Mouse (Mus musculus) limb, embryonic 13.5 days (tissue): ENCODE results near the gene Pde11a. TPM values are rescaled to one million over a fixed set of nuclear protein-coding genes. Genes with fewer than 3 reads are reported as not detected.
"Not testable (repeated sequence)": the region's sequence is repeated elsewhere in the genome, so short reads cannot be mapped to it uniquely, and the experiment has no call there.

Experiments used
- ATAC-seq: fragments of 200-750 bp; cut with Nextera tagmentation; 2 replicates; pipeline ENCODE4 v1.8.0; 2017; ENCODE audit warnings: low read depth, moderate number of reproducible peaks, moderate TSS enrichment; ENCODE audit not compliant: low FRiP score
- H3K27ac ChIP-seq: fragments of 300-500 bp; sonication (generic); 2 replicates; pipeline ENCODE4 v1.5.1; 2015; ENCODE audit warnings: inconsistent platforms, mild to moderate bottlenecking, moderate library complexity
- H3K27me3 ChIP-seq: fragments of 300-500 bp; sonication (generic); 2 replicates; pipeline ENCODE4 v1.6.1; 2015; ENCODE audit warnings: mild to moderate bottlenecking, inconsistent platforms
- H3K36me3 ChIP-seq: fragments of 300-500 bp; sonication (generic); 2 replicates; pipeline ENCODE4 v1.6.1; 2015; ENCODE audit warnings: inconsistent platforms, mild to moderate bottlenecking, moderate library complexity
- H3K4me1 ChIP-seq: fragments of 300-500 bp; sonication (generic); 2 replicates; pipeline ENCODE4 v1.6.1; 2015; ENCODE audit warnings: inconsistent platforms
- H3K4me2 ChIP-seq: fragments of 300-500 bp; sonication (generic); replicated peaks from 2 replicates; pipeline ENCODE4 v1.6.1; 2015; ENCODE audit warnings: inconsistent platforms, mild to moderate bottlenecking, moderate library complexity
- H3K4me3 ChIP-seq: fragments of 300-500 bp; sonication (generic); 2 replicates; pipeline ENCODE4 v1.5.1; 2015; ENCODE audit warnings: moderate library complexity, mild to moderate bottlenecking, inconsistent platforms
- H3K9ac ChIP-seq: fragments of 300-500 bp; sonication (generic); 2 replicates; pipeline ENCODE4 v1.6.1; 2015; ENCODE audit warnings: mild to moderate bottlenecking, inconsistent platforms
- H3K9me3 ChIP-seq: fragments of 300-500 bp; sonication (generic); 2 replicates; pipeline ENCODE4 v1.6.1; 2016; ENCODE audit warnings: inconsistent platforms
- WGBS: fragments of 180-500 bp; shearing (Covaris S2); methylation state at CpG from one replicate; pipeline ENCODE4 v1.1.7; 2015; 5-methylcytosine and 5-hydroxymethylcytosine counted together
- polyA plus RNA-seq: library from polyadenylated mRNA; unstranded; fragments of >200 nt; fragmentation: Nextera tagmentation; extraction: Ambion mirVana; gene quantifications from 2 replicates; pipeline ENCODE4 v1.2.1, GENCODE M21; 2015

The Pde11a gene
- polyA plus RNA-seq, 1 experiment from 2014 or later, result 0.50 TPM

DNA sequence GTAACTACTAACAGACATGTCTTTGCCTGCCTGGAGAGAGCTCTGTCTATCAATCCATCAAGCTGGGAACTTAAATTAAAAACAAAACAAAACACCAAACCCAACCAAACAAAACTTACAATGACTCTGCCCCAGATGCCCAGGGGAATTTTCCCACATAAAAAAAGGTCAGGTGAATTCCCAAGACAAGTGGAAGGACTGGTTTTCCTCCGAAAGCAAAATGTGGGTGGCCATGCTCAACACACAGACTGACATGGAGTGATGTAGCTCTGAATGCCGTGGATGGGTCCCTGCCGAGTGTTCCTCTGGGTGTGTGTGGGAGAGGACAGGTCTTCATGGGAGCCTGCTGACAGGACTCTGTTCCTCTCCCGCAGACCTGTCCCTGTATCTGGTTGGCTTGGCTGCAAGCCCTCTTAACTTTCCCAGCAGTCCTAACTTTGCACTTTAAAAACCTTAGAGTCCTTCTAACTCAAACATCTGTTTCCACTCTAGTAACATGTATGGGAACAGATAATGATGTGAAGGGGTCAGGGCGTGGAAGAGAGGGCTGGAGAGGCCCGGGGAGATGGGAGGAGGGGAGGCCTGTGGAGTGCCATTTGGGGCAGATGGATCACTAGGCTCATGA, 346.9 kb downstream of the Pde11a start:
- no peaks in the 10 kb centered on the region for H3K36me3 ChIP-seq
- peak overlapping the region; percentile 12; the same call in 1 of the 2 replicates for H3K4me2 ChIP-seq
- no peaks in the 10 kb centered on the region for H3K9me3 ChIP-seq
- peaks cover 59% of the 10 kb centered on the region for H3K4me1 ChIP-seq
- WGBS, result 7% methylated on average over 6 of the region's 6 CpGs
- H3K27ac ChIP-seq, result peak overlapping the region; percentile 74
- no peak overlapping the region for H3K4me3 ChIP-seq
- no peak overlapping the region for H3K9ac ChIP-seq
- H3K27me3 ChIP-seq, result no peaks in the 10 kb centered on the region
- ATAC-seq, result peak; percentile 74

DNA sequence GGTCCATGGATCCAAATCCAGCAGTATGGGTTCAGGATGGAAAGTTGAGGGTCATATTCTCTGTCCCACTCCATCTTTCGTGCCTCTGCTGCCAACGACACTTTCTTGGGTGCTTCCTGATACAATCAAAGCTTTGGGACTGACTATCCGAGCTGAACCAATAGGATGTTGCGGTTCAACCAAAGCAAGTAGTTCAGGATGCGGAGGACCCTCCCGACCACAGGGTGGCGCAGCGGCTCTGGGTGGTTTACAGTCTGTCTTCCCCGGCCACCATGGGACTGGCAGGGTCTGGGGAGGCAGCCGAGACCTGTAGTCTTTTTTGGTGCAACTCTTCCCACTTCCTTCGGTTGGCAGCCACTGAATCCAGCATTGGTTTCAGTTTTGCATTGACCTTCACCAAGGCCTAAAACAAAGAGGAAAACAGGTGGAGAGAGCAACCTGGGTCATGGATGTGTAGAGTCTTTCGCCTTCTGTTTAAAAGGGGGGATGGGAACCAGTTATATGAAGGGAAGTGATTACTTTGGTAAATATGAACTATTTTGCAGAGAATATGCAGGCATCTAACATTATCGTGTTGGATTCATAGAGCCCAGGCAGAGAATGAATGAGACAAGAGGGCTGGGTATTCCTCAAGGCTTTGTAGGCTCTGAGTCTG, 347.6 kb downstream of the Pde11a start:
- Histone ChIP-seq H3K9me3 (no peaks in the 10 kb centered on the region), H3K27me3 (no peaks in the 10 kb centered on the region), H3K4me1 (peaks cover 64% of the 10 kb centered on the region), H3K36me3 (no peaks in the 10 kb centered on the region), H3K4me3 (no peak overlapping the region), H3K27ac (peak overlapping the region; percentile 74), H3K9ac (no peak overlapping the region), H3K4me2 (0 out of 2 replicates have a peak overlapping the region, but pooled peaks have one; percentile 7)
- WGBS, result 41% methylated on average over 13 of the region's 13 CpGs
- ATAC-seq, result no peak

DNA sequence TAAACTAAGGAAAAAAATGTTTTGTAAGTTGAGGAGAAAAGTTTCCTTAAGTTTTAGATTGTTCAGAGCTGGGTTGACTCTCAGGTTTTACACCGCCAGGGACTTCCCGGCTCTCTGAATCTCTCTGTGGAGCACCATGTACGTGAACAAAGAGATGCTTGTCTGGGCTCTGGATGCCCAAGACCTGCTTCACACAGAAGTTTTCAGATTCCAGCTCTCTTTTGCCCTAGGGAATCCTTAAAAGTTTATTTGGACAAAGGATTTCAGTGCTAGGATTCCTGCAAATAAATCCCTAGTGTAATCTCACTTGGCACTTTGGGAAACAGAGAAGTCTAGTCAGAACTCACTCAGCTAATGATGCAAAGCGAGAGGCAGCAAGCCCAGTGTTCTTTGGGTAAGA, 348.9 kb downstream of the Pde11a start:
- peaks cover 69% of the 10 kb centered on the region for H3K4me1 ChIP-seq
- WGBS, result 33% methylated on average over 4 of the region's 4 CpGs
- no peaks in the 10 kb centered on the region for H3K36me3 ChIP-seq
- H3K4me2 ChIP-seq, result 0 out of 2 replicates have a peak overlapping the region, but pooled peaks have one; percentile 44
- no peak for ATAC-seq
- H3K27me3 ChIP-seq, result no peaks in the 10 kb centered on the region
- no peak overlapping the region for H3K9ac ChIP-seq
- H3K9me3 ChIP-seq, result no peaks in the 10 kb centered on the region
- H3K4me3 ChIP-seq, result no peak overlapping the region
- H3K27ac ChIP-seq, result peak overlapping the region; percentile 58

DNA sequence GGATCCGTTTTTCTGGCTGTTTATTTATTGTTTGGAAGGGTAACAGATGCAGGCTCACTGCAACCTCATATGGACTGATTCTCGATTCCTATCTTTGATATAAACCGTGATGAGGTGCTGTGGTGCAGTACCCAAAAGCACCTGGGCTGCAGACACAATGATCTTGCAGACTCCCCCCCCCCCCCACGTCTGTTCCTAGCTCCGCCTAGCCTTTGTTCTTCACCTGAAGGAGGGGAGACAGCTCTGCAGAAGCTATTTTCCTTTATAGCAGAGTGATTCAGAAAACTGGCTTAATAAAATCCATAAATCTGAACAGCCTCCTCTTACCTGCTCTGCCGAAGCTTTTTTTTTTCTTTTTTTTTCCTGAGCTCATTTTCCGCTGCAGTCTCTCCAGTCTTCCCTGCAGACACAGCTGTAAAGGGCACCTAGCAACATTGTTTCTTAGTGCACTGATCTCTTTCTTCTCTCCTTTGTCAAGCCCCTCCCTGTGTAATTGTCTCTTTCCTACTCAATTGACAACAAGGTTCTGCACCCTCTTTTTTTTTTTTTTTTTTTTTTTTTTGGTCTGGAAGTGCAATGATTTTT, 349.7 kb downstream of the Pde11a start:
- H3K4me3 ChIP-seq, result 0 out of 2 replicates have a peak overlapping the region, but pooled peaks have one; percentile 3
- peaks cover 69% of the 10 kb centered on the region for H3K4me1 ChIP-seq
- WGBS, result 20% methylated on average over 7 of the region's 7 CpGs
- H3K9me3 ChIP-seq, result no peaks in the 10 kb centered on the region
- no peak for ATAC-seq
- peak overlapping the region; percentile 58; the same call in 1 of the 2 replicates for H3K27ac ChIP-seq
- H3K36me3 ChIP-seq, result no peaks in the 10 kb centered on the region
- no peaks in the 10 kb centered on the region for H3K27me3 ChIP-seq
- peak overlapping the region; percentile 13; the same call in 1 of the 2 replicates for H3K9ac ChIP-seq
- H3K4me2 ChIP-seq, result peak overlapping the region; percentile 44

DNA sequence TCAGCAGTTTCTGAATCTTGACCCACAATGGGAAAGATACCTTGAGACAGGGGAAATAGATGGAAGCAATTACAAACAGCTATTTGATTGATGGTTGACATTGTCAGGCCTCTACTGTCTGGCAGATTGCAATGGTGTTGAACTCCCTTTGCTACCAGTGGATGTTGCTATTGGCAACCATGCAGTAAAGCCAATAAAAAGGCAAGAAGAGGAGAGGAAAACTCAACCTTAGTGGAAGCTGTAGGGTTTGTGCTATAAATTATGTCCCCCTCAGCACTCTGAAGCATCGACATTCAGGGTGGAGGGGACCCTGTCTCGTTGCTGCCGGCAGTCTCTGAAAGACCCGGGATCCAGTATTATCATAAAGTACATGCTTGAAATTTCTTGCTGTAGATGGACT, 350.2 kb downstream of the Pde11a start:
- ATAC-seq, result no peak
- no peak overlapping the region for H3K4me3 ChIP-seq
- no peaks in the 10 kb centered on the region for H3K36me3 ChIP-seq
- peak overlapping the region; percentile 13; the same call in 1 of the 2 replicates for H3K9ac ChIP-seq
- H3K9me3 ChIP-seq, result no peaks in the 10 kb centered on the region
- H3K4me1 ChIP-seq, result peaks cover 65% of the 10 kb centered on the region
- WGBS, result 20% methylated on average over 4 of the region's 4 CpGs
- peak overlapping the region; percentile 58 for H3K27ac ChIP-seq
- H3K27me3 ChIP-seq, result no peaks in the 10 kb centered on the region
- peak overlapping the region; percentile 44 for H3K4me2 ChIP-seq

DNA sequence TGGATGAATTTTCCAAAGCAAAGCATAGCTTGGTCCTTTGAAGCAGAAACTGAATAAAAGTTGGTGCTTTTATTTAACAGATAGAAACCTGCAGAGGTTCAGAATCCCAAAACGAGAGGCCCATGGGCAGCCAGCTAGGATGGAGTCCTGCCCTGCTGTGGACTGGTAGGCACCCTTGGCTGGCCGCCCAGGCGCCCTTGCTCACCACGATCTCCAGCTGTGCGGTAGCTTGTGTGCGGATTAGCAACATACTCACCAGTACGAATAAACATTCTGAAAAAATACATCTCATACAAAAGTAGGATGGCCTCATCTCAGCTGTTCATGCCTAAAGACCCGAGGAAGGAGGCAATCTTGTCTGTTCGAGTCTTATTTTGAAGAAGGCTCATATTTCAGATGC, 350.8 kb downstream of the Pde11a start:
- Histone ChIP-seq H3K4me2 (no peak overlapping the region), H3K4me1 (peaks cover 65% of the 10 kb centered on the region), H3K27me3 (no peaks in the 10 kb centered on the region), H3K36me3 (no peaks in the 10 kb centered on the region), H3K9me3 (no peaks in the 10 kb centered on the region), H3K4me3 (no peak overlapping the region), H3K27ac (peak overlapping the region; percentile 58), H3K9ac (no peak overlapping the region)
- no peak for ATAC-seq
- whole genome bisulfite sequencing, result 51% methylated on average over 9 of the region's 9 CpGs

DNA sequence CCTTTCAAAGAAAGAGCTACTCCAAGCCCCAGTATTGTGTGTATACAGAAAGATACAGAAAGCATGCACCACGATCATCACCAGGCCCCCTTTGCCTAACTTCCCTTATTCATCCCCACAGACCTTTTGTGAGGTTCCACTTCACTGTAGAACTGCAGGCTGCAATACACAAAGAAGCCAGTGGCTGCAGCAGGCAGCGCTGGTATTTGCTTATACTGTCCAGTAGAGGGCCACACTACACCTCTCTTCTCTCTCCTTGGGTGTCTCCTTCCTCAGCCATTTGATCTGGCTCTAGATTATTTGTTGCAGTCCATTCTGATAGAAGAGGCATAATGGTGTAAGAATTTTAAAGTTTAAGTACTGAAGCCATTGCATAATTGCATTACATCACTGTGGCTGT, 353.4 kb downstream of the Pde11a start:
- Histone ChIP-seq H3K9ac (no peak overlapping the region), H3K4me3 (no peak overlapping the region), H3K27me3 (no peaks in the 10 kb centered on the region), H3K4me1 (peaks cover 40% of the 10 kb centered on the region), H3K27ac (no peak overlapping the region), H3K36me3 (no peaks in the 10 kb centered on the region), H3K9me3 (no peaks in the 10 kb centered on the region), H3K4me2 (no peak overlapping the region)
- ATAC-seq, result peak; percentile 57; the same call in 1 of the 2 replicates
- WGBS, result 5% methylated on average over 2 of the region's 2 CpGs

DNA sequence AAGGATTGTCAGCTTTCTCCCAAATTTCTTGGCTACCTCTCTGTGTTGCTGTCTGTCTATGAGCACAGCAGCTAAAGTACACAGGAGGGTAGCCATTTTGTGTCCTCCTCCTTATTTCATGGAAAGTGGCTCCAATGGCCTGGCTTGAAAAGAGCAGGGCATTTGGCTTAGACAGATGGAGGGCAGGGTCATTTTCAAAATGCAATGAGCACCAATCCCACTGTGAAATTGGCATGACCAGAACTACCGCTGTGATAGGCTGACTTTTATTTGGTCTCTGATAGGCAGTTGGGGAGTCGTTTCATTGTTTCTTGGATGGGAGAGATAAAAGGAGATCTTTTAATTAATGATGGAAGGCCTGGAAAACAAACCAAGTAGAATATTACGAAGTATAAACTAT, 354.7 kb downstream of the Pde11a start:
- Histone ChIP-seq H3K27me3 (no peaks in the 10 kb centered on the region), H3K9ac (no peak overlapping the region), H3K27ac (no peak overlapping the region), H3K4me2 (no peak overlapping the region), H3K4me1 (peaks cover 28% of the 10 kb centered on the region), H3K36me3 (no peaks in the 10 kb centered on the region), H3K9me3 (no peaks in the 10 kb centered on the region), H3K4me3 (no peak overlapping the region)
- WGBS, result 83% methylated on average over 3 of the region's 3 CpGs
- ATAC-seq, result no peak

DNA sequence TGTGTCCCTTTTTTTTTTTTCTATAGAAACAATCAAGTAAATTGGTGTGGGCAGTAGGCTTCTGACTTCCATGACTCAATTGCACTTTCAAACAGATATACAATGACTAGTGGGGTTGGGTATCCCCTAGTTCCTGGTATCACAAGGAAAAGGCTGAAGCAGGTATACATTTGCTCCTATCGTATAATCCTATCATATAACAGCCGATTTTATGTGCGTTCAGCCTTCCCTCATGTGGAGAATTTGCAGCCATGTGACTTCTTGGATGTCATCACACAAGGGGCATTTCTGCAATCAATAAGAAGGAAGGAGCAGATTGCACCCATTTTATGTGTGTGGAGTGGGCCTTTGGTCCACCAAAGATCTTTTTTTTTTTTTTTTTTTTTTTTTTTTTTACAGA, 355.5 kb downstream of the Pde11a start:
- Histone ChIP-seq H3K4me3 (no peak overlapping the region), H3K9me3 (no peaks in the 10 kb centered on the region), H3K27ac (no peak overlapping the region), H3K4me2 (no peak overlapping the region), H3K9ac (no peak overlapping the region), H3K36me3 (no peaks in the 10 kb centered on the region), H3K27me3 (no peaks in the 10 kb centered on the region), H3K4me1 (peaks cover 21% of the 10 kb centered on the region)
- no peak for ATAC-seq
- WGBS, result over 99% methylated on average over 3 of the region's 3 CpGs

DNA sequence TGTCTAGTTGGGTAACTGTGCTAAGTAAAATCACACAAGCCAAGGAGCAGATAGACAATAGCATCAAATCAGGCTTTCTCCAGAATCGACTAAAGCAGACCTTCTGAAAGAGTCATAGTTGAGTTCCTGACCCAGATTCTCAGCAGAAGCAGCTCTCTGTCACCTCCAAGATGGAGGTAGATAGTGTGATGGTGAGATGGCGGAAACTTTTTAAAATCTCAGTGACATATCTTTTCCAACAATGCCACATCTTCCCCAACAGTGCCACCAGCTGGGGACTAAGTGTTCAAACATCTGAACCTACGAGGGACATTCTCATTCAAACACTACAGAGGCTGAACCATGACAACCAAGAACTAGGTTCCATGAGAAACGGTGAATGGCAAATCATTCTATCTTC, 355.9 kb downstream of the Pde11a start:
- Histone ChIP-seq H3K4me1 (peaks cover 16% of the 10 kb centered on the region), H3K9me3 (no peaks in the 10 kb centered on the region), H3K27ac (no peak overlapping the region), H3K4me2 (no peak overlapping the region), H3K36me3 (no peaks in the 10 kb centered on the region), H3K27me3 (no peaks in the 10 kb centered on the region), H3K9ac (no peak overlapping the region), H3K4me3 (no peak overlapping the region)
- 96% methylated on average over 4 of the region's 4 CpGs for WGBS
- ATAC-seq, result no peak

DNA sequence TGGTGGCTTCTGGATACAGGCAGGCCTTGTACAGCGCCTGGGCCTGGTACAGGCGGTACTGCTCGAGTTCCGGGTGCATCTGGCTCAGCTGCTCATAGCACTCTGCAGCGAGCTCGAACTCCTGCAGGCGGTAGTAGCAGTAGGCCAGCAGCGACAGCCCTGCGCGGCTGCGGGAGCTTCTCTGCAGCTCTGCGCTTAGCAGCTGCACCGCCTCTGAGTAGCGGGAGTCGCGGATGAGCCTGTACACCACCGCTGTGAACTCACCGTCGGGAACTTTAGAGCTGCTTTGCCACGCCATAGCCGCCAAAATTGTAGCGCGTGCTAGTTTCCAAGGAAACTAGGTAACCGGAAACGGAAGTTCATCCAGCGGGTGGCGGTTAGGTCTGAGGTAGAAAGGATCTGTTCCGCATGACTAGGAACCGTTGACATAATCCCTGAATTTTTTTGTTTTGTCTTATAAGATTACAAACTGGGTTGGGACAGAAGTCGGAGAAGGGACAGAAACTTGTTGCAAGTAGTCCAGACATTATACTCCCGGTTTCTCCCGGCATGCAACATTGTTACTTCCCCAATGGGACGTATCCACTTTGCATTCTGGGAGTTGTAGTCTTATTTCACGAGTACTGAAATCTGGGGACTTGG, 357.0 kb downstream of the Pde11a start, which contains the start of gene Ttc30a1:
TSS of gene Ttc30a1 (minus strand) at position 528 of the 642 bp plus-strand sequence.
- not testable (repeated sequence) for H3K9me3 ChIP-seq, H3K27me3 ChIP-seq, H3K27ac ChIP-seq, H3K4me1 ChIP-seq, H3K36me3 ChIP-seq
- H3K4me3 ChIP-seq, result peak within 1 kb of the TSS; percentile 50
- WGBS, result 3% methylated on average over 34 of the region's 34 CpGs
- H3K9ac ChIP-seq, result peak within 1 kb of the TSS; percentile 62
- peak within 1 kb of the TSS; percentile 70 for H3K4me2 ChIP-seq
- peak; percentile 69 for ATAC-seq

DNA sequence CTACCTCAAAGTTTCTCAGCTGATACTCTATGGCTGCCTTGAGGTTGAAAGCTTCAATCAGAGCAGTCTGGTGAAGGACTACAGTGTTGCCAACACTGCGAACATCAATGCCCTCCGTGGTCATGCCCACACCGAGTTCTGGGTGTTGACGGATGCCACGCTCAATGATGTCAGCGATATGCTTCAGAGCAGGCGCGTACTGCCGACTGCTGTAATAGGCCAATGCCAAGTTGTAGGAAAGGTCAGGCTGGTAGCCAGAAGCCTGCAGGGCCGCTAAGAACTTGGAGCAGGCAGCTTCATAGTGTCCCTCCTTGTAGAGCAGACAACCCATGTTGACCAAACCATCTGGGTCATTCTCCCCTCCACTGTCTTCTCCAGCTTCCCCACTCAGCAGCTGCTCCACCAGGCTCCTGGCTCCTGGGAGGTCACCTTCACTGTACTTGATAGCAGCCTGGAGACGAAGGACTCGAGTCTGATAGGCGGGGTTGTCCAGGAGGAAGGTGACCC, 357.6 kb downstream of the Pde11a start:
- WGBS, result 96% methylated on average over 13 of the region's 13 CpGs
- peak overlapping the region; percentile 70 for H3K4me2 ChIP-seq
- not testable (repeated sequence) for ATAC-seq

More for the DNA sequence above, 357.6 kb downstream of the Pde11a start:
- H3K27ac ChIP-seq, H3K36me3 ChIP-seq, H3K4me1 ChIP-seq, H3K27me3 ChIP-seq, H3K9ac ChIP-seq, H3K9me3 ChIP-seq: not testable (repeated sequence)
- peak overlapping the region; percentile 50 for H3K4me3 ChIP-seq
